Mouse (Mus musculus) bone marrow, adult 2 months (tissue): ENCODE measurements around the gene Dstn. TPM values are rescaled to one million over a fixed set of nuclear protein-coding genes. Genes with fewer than 3 reads are reported as not detected.
A peak's percentile ranks its signal among the peaks of the same experiment; 100 is the strongest.

Experiments
- H3K27ac ChIP-seq: fragments of 200-500 bp; 2 replicates; pipeline ENCODE4 v1.5.1; 2012; ENCODE audit warnings: low read depth, mild to moderate bottlenecking, control low read depth, inconsistent platforms, low read length; ENCODE audit not compliant: control insufficient read depth, poor library complexity, insufficient read depth
- H3K4me1 ChIP-seq: fragments of 200-500 bp; 2 replicates; pipeline ENCODE4 v1.6.1; 2011; ENCODE audit warnings: low read length; ENCODE audit not compliant: control insufficient read depth, insufficient read depth
- H3K4me3 ChIP-seq: fragments of 200-500 bp; replicated peaks from 2 replicates; pipeline ENCODE3; 2011; ENCODE audit warnings: mild to moderate bottlenecking, low read depth, low read length, control low read depth; ENCODE audit not compliant: control insufficient read depth
- CTCF ChIP-seq: fragments of 200-500 bp; IDR thresholded peaks from 2 replicates; pipeline ENCODE4 v1.5.1; 2011; ENCODE audit warnings: low read length, control low read depth; ENCODE audit not compliant: control insufficient read depth, insufficient read depth
- POLR2A ChIP-seq: fragments of 200-500 bp; IDR thresholded peaks from 2 replicates; pipeline ENCODE4 v1.6.1; 2011; ENCODE audit warnings: low read depth, mild to moderate bottlenecking, control low read depth, low read length, borderline replicate concordance; ENCODE audit not compliant: control insufficient read depth
- WGBS: fragments of 180-500 bp; shearing (Covaris S2); methylation state at CpG from one replicate; pipeline ENCODE4 v1.1.7; 2018; 5-methylcytosine and 5-hydroxymethylcytosine counted together
- polyA plus RNA-seq: library from polyadenylated mRNA; stranded (reverse); fragments of >200 nt; gene quantifications from 2 replicates; pipeline ENCODE4 v1.2.4, GENCODE M21; 2011; ENCODE audit warnings: low replicate concordance; ENCODE audit not compliant: missing spikeins, insufficient read depth, insufficient read length

Dstn gene
- polyA plus RNA-seq, 1 experiment = 216 TPM

DNA sequence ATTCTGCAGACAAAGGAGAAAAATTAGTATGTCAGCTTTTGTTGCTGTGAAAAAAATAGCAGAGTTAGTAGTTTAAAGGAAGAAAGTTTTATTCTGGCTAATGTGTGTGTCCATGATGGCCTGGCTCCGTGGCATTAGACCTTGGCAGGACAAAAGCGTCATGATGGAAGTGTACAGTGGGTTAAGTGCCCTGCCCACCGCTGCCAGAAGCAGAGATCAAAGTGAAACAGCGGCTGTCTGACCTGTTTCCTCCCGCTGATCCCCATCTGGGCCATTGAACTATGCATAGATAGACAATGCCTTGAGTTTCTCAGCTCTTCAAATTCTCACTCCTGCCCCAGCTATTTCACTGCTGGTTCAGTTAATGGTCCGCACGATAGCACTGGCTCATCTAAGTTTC, 9.0 kb downstream of the Dstn start:
- Histone ChIP-seq H3K4me1 (no peaks in the 10 kb centered on the region; the same call in 1 of the 2 replicates), H3K27ac (no peak overlapping the region), H3K4me3 (no peak overlapping the region)
- TF ChIP-seq CTCF (no peak), POLR2A (no peak)
- 72% methylated on average over 7 of the region's 7 CpGs for WGBS

DNA sequence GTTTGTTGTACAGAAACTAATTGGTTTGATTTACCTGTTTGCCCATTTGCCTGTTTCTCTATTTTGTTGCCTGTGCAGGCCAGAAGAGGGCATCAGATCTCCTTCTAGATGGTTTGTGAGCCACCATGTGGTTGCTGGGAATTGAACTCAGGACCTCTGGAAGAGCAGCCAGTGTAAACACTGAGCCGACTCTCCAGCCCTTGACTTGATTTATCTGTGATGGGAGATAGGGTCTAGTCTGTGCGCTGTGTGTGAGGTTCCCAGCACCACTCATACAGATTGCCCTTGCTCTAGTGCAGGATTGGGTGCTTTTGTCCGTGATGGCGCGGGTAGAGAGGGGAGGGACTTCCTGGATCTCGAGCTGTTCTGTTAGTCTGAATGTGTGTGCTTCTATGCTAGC, 10.7 kb downstream of the Dstn start:
- H3K4me3 ChIP-seq = no peak overlapping the region
- peaks cover 1% of the 10 kb centered on the region; the same call in 1 of the 2 replicates for H3K4me1 ChIP-seq
- WGBS = 80% methylated on average over 6 of the region's 6 CpGs
- no peak overlapping the region for H3K27ac ChIP-seq
- TF ChIP-seq POLR2A = no peak
- no peak for TF ChIP-seq CTCF

DNA sequence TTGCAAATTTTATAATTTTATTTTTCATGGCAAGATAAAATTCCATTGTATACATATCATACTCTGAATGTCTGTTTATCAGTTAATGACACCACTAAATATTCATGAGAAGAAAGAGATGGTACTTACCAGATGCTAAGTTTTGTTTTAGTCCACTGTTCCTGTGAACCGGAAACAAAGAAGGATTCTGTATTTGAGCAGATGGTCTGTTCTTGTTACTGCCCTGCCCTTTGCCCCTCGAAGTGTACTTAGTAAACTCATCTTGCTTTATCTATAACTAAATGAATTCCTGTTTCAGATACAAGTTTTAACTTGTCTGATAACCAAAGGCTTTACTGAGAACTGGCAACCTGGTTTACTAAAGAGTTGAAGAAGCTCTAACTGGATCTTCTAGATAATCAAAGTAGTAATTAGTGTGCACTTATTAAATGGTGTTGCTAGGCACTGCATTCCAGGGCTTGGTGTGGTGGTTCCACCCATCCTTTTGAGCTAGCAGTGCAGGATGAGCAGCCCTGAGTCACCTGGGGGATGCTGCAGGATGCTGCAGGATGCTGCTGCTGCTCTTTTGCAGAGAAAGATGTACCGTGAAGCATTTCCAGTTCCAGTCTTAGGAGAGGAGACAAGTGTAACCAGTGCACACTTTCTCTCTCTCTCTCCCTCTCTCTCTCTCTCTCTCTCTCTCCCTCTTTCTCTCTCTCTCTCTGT, 14.6 kb downstream of the Dstn start:
- Histone ChIP-seq H3K4me3 (no peak overlapping the region), H3K4me1 (peaks cover 3% of the 10 kb centered on the region; the same call in 1 of the 2 replicates), H3K27ac (no peak overlapping the region)
- 62% methylated on average over 3 of the region's 3 CpGs for WGBS
- TF ChIP-seq CTCF = no peak

DNA sequence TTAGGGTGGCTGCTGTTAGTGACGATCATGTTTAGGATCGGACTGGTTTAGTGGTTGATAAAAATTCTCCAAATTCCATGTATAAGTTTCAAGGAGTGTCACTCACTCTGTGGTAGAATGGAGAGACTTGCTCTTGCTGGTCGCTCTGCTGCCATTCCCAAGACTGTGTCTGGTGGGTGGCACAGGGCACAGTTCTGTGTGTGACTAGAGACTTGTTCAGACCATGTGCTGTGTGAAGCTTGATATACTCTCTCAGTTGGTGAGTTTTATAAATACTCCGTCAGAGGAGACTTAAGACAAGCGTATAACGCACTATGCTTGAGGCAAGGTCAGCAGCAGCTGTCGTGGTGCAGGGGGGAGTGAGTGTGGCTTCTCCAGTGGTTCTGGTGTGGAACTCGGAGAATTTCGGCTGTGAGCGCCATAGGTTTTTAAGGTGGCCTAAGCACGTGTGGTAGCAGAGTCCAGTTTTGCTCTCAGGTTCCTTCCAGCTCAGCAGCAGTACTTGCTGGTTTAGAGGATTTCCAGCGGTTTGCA, 17.3 kb downstream of the Dstn start:
- peaks cover 4% of the 10 kb centered on the region; the same call in 1 of the 2 replicates for H3K4me1 ChIP-seq
- H3K27ac ChIP-seq = no peak overlapping the region
- WGBS = 71% methylated on average over 12 of the region's 12 CpGs
- no peak for TF ChIP-seq CTCF
- TF ChIP-seq POLR2A = no peak
- no peak overlapping the region for H3K4me3 ChIP-seq

DNA sequence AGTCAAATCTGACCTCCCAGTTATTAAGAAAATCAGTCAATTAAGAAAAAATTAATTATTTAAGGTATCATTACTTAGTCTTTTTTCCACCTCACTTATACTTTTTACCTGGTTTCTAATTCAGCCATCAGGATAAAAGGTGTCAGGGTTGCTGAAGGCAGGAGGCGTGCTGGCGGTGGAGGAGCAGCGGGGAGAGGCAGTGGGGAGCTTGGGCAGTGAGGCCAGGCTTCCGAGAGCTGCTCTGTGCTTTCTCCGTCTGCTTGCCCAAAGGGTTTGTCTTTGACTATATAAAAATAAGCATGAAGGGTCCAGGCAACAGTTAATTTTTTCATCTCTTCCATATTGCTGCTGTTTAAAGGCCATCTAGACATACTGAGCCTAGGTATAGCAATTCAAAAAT, 18.4 kb downstream of the Dstn start:
- TF ChIP-seq POLR2A (no peak), CTCF (no peak)
- Histone ChIP-seq H3K27ac (peak overlapping the region; percentile 63; the same call in 1 of the 2 replicates), H3K4me1 (peaks cover 4% of the 10 kb centered on the region; the same call in 1 of the 2 replicates), H3K4me3 (peak overlapping the region; percentile 41)
- 61% methylated on average over 5 of the region's 5 CpGs for WGBS

DNA sequence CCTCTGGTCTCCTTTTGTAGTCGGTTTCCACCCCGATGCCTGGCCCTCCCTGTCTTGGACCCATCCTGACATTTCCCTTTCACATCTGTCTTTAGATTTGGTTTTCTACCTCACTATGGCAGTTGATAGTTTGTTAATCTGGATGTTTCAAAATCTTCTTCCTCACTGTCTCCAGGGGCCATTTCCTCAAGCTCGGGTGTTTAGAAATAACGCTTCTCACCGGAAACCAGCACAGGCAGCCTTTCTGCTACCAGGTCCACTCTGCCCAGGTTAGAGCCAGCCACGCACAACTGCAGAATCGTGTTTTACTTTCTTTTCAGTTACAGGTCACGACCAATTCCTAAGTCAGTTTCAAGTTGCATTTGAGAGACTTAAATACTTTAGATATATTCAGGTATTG, 19.3 kb downstream of the Dstn start:
- peaks cover 4% of the 10 kb centered on the region; the same call in 1 of the 2 replicates for H3K4me1 ChIP-seq
- peak overlapping the region; percentile 88 for H3K27ac ChIP-seq
- 46% methylated on average over 8 of the region's 8 CpGs for WGBS
- no peak for TF ChIP-seq CTCF
- TF ChIP-seq POLR2A = no peak
- H3K4me3 ChIP-seq = peak overlapping the region; percentile 66

DNA sequence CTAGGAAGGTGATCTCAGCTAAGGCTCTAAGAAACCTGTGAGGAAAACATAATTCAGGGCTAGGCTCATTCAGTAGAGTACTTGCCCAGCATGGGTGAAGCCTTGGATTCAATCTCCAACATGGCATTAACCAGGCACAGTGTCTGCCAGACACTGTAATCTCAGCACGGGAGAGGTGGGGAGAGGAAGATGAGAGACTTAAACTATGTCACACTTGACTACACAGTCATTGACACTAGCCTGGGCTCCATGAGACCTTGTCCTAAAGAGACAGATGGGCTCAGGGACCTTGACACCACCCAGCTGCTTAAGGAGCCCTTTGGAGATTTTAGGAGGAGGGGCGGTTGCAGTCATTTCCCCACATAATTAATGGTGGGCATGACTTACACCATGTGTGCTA, 22.7 kb downstream of the Dstn start:
- no peak for TF ChIP-seq CTCF
- no peak for TF ChIP-seq POLR2A
- 83% methylated on average over 2 of the region's 2 CpGs for WGBS
- no peak overlapping the region for H3K27ac ChIP-seq
- H3K4me3 ChIP-seq = no peak overlapping the region
- peaks cover 1% of the 10 kb centered on the region; the same call in 1 of the 2 replicates for H3K4me1 ChIP-seq

DNA sequence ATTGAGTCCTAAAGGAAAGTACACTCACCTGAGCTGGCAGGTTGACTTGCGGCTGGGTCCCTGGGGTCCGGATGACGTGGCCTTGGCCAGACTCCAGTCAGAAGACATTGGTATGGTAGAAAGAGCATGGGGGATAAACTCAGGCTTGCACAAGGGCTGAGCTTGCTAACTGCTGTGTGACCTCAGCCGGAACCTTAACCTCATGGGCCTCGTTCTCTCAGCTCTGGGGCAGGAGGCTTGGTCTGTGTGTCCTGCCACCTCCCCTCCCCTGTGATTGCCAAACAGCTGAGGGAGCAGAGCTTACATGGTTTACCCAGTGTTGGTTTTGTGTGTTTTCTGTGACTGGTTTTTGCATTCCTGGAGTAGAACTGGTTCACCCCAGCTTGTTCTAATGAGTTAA, 25.3 kb downstream of the Dstn start:
- WGBS = 41% methylated on average over 5 of the region's 5 CpGs
- TF ChIP-seq CTCF = no peak
- no peak for TF ChIP-seq POLR2A
- H3K4me3 ChIP-seq = no peak overlapping the region
- H3K4me1 ChIP-seq = peaks cover 1% of the 10 kb centered on the region; the same call in 1 of the 2 replicates
- H3K27ac ChIP-seq = no peak overlapping the region
